Mouse (Mus musculus): ENCODE measurements at regions not wholly inside any gene's neighbourhood (a gene's known extent, or its start where the extent isn't known, plus 50 kb on each side); places are given as distances from the start of the nearest gene placed in this dataset.

GRCm38 (mm10) chr9:61033593-61033992 is 239.3 kb downstream of the Uaca start:
- no peak for TF ChIP-seq CTCF (IDR thresholded peaks at IDR 0.05; ENCODE audit: borderline replicate concordance, insufficient read depth, low read length)
- TF ChIP-seq POLR2A (IDR thresholded peaks at IDR 0.05; ENCODE audit: low read depth, low read length) = no peak

All from embryonic fibroblast, embryonic 13.5 days (primary cell).